Mouse (Mus musculus) heart, postnatal 14 days (tissue): Measurements from ENCODE around the gene Gm9573. TPM values are rescaled to one million over a fixed set of nuclear protein-coding genes. Genes with fewer than 3 reads are reported as not detected.
A peak's percentile ranks its signal among the peaks of the same experiment; 100 is the strongest.

Experiments used
- DNase-seq, 2 experiments: peaks; one replicate each; pipeline ENCODE4 v3.0.0; 2021 to 2022
- intact Hi-C: fragments of 180-260 bp; cut with DNase I; formaldehyde crosslinking; loops from one replicate; pipeline ENCODE4 v1.15.1; 2025
- long read RNA-seq, 2 experiments: library from polyadenylated mRNA; stranded (forward); transcript quantifications; one replicate each; pipeline ENCODE4 v2.0.0; 2021
- total RNA-seq, 2 experiments: library from RNA; stranded (reverse); gene quantifications; 2 replicates each; pipeline ENCODE4 v1.2.3; 2021

Gm9573 gene
- total RNA-seq = not detected
- long read RNA-seq, experiment 1 = 0 reads
- long read RNA-seq, experiment 2 = 0 reads

DNA sequence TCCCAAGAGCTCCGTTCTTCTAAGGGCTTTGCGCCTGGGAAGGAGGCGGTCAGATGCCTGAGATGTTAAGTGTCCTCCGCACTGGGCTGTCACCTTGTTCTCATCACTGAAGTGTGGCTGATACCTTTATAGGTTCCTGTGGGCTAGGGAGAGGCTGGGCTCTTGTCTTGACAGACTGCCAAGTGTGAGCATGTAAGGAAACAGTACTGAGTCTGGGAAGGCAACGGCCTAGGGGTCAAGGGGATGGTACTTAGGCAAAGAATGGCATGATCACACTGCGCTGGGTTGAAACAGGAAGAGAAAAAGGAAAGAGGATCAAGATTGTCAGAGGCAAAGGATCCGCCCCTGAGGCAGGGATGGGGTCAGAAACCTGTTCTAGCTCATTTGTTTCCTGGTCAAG lies at the start of gene Gm9573:
TSS of gene Gm9573 (minus strand) at position 101 of the 400 bp plus-strand sequence.
- intact Hi-C loops = no loop called here
- DNase-seq = no peak

DNA sequence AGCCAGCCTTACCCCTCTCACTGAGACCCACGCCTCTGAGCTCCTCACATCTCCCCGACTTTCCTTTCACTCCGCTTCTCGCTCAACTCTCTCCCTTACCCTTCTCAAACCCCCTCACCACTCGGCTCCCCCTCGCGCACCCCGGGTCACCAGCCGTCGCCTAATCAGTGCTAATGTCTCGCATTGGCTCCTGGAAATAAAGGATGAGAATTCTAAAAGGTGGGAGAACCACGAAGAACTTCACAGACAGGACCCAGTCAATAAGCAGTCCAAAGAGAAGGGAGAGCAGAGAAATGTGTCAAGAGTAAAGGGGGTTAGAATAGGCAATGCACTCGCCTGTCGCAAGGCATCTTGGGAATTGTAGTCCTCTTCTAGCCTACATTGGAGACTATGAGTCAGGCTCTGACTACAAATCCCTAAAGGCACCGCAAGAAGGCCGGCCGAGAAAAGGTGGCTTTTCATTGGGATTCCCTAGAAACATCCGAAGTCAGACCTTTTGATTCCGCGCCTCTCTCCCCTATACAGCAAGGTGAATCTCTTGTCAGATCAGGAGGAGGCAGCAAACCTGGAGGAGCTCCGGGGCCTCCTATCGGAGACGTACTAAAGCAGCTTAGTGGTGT lies 47.1 kb upstream of the Gm9573 start, which contains the start of gene Gtf2h4:
TSS of gene Gtf2h4 (minus strand) at position 324 of the 620 bp plus-strand sequence.
- peak; percentile 82 to 91 for DNase-seq
- intact Hi-C loops = no loop called here

DNA sequence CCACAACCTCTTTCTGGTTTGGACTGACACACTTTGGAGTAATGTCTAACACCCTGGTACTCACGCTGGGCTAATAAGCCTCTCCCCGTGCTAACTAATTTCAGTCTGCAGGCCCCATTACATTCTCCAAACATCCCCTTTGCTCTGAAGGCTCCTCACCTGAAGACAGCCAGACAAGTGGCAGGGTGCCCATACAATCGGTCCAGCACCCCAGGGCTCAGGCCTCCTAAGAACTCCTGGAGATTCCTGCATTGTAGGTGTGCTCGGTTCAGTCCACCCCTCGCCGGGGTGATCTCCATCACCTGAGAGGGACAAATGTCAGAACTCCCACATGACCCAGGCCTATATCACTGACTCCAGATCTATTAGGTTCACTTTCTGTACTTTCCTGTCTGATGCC lies 46.1 kb upstream of the Gm9573 start:
- no peak for DNase-seq
- intact Hi-C loops = no loop called here

DNA sequence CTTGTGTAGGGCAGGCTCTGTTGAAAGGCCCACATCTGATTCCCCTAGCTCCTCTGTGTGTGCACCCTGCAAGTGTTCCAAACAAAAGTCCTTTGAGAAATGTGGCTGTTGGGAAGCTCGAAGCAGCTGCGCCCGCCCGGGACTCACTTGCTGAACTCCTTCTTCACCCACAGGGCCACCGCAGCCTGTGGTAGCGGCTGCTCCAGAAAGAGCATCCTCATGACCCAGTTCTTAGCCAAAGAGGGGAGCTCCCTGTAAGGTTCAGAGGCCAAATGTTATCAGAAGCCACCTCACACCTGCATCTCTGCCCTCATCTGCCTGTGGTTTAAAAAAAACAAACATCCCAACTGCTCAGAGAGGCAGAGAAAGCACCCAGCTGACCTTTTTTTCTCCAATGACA lies 45.4 kb upstream of the Gm9573 start:
- intact Hi-C loops = no loop called here
- DNase-seq = no peak

DNA sequence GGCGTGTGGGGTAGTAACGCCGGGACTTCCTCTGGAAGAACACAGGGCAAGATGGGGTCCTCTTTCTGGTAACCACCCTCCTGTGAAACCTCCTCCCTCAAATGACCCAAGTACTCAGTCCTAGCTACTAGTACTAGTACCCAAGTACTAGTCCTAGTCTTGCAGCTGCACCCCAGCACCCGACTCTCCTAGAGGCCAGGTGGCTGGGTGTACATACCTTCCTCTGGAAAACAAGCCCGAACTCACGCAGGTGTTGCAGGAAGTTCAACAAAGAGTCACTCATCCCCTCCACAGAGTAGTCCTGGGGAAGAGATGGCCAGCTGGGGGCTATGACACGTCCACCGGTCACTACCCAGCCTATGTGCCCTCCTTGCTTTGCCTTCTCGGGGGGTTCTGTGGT lies 43.3 kb upstream of the Gm9573 start:
- intact Hi-C loops = no loop called here
- DNase-seq = no peak

DNA sequence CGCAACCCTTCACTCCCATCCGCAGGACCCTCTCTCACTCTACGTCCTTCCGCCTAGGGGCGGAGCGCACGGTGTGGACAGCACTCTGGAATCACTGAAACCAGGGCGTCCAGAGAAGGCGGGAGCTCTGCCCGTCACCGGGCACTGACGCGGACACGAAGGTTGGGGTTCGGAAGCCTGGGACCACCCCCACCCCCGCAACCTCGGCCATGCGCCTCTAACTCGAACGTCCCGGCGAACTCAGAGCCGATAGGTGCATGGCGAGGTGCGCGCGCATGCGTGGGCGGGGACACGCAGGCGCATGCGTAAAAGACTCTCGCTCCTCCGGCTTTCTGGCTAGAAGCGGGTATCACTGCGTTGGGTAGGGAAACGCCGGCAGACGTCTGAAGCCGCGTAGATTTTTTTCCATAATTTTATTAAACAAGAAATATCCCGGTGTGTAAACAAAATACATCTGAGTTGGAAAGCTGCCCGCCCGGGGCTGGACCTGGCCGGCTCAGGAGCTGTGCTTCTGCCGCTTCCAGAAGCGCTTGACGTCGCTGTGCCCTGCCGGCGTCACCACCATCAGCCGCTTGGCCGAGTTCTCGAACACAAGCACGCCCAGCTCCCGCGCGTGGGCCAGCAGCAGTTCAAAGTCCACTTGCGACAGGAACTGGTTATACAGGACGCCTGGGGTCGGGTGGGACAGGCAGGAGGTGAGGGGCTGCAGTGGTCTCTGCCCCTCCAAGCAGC lies 41.1 kb upstream of the Gm9573 start, which contains the start of gene Vars2:
TSS of gene Vars2 (minus strand) at position 259 of the 732 bp plus-strand sequence.
- DNase-seq = peak; percentile 98 to 99
- intact Hi-C loops = no loop called here

DNA sequence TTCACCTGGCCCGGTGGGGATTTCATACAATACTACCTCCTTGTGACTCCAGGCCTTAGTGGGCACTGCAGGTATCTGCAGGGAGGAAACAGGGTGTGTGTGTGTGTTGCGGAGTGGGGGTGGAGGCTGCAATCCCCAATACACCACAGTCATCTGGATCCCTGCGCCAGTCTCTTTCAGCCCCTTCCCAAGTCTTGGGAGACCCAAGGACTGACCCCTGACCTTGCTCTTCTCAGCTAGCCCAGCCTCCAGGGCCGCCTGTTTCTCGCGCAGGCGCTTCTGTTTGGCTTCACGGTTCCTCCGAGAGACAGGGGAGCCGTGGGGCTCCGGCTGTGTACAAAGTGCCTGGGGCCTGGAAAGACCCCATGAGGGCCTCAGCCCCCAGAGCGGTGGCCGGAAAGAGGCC lies 40.4 kb upstream of the Gm9573 start:
- intact Hi-C loops = no loop called here
- no peak for DNase-seq

DNA sequence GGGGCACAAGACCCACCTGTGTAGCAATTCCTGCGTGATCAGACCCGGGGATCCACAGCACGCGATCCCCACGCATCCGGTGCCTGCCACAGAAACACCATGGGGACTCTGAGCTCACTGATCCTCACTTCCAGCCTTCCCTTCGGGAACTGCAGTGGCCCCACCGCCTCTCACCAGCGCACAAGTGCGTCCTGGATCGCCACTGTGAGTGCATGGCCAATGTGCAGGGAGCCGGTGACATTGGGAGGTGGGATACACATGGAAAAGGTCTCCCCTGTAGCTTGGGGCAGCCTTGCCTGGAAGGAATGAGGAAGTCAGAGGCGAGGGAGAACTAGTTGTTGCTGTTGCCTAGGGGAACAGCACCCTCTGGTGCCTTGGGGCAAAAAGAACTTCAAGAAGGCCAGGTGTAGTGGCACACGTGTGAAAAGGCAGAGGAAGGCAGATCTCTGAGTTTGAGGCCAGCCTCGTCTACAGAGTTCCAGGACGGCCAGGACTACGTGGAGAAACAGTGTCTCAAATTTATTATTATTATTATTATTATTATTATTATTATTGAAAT lies 39.6 kb upstream of the Gm9573 start:
- DNase-seq = peak in 1 of 2 experiments; percentile 21
- intact Hi-C loops = no loop called here

DNA sequence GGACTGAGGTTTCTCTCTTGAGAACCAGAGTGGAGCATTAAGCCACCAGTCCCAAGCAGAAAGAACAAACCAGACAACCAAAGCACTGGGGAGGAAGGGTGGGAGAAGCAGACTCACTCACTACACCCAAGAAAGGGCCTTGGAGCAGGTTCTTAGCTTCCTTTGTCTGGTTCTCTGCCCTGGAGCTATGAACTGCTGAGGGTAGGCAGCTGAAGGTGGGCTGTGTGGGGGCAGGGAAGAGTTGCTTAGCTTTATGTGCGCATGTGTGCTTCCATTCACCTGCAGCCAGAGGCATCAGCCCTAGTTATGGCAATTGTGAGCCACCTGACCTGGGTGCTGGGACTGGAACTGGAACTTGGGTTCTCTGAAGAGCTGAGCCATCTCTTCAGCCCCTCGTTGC lies 26.6 kb upstream of the Gm9573 start:
- intact Hi-C loops = no loop called here
- DNase-seq = no peak

DNA sequence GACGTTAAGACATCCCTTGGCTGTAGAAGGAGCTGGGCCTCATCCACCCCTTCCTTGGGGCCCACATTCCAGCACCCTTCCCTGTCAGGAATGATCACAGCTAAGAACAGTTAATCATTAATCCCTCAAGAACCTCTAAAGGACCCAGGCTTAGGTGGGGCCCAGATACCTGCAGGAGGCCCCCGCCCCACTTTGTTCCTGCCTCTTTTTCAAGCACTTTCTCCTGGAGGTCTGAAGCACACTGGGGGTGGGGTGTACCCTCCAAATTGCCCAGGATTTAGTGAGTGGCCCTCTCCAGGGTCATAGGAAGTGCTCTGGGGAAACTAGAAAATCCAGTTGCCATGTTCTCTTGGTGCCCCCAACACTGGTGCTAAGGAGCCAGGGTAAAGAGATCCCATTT lies 23.0 kb upstream of the Gm9573 start:
- intact Hi-C loops = no loop called here
- no peak for DNase-seq

DNA sequence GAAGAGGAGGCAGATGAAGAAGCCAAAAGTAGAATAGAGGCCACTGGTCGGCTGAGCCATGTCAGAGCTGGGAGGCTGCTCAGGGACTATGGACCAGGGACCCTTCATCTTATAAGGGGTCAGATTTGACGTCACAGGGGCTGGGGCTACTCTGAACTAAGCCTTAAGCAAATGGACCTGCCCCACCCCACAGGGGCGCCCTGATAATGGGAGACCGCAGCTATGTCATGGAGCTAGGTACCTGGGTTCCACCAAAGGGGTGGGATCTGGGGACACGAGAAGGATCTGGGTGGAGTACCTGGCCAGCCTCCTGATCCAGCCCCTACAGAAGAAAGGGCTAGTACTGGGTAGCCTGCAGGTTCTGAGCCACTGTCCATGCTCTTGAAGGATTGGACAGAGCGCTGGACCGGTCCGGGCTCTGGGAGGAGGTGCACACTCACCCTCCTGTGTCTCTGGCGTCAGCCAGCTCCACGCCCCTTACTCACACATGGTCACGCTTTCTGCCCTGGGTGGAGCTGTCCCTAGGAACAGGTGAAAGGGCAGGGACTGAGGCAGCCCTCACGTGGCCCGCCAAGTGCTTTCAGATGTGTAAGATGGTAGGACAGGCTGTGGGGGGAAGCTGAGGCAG lies 17.3 kb upstream of the Gm9573 start, which contains the start of gene Mucl3:
TSS of gene Mucl3 (minus strand) at position 87 of the 628 bp plus-strand sequence.
- intact Hi-C loops = no loop called here

DNA sequence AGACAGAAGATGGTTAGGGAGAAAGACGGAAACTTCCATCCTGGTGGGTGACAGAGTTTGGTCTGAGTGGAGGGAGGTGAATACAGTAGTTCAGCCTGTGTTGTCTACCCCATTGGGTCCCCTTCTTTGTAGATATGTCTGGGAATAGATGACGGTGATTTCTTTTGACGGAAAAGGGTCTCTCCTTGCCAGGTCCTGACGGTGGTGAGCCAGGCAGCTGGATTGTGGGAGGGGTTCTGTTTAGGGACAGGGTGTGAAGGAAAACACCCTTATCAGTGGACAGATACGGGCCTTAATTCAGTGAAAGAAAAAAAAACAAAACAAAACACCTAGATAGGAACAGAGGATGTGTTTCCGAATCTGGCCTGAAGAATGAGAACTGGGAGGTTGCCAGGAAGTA lies 12.9 kb upstream of the Gm9573 start:
- intact Hi-C loops = no loop called here
- DNase-seq = no peak

More for the DNA sequence above, 17.3 kb upstream of the Gm9573 start, which contains the start of gene Mucl3:
- DNase-seq = no peak

DNA sequence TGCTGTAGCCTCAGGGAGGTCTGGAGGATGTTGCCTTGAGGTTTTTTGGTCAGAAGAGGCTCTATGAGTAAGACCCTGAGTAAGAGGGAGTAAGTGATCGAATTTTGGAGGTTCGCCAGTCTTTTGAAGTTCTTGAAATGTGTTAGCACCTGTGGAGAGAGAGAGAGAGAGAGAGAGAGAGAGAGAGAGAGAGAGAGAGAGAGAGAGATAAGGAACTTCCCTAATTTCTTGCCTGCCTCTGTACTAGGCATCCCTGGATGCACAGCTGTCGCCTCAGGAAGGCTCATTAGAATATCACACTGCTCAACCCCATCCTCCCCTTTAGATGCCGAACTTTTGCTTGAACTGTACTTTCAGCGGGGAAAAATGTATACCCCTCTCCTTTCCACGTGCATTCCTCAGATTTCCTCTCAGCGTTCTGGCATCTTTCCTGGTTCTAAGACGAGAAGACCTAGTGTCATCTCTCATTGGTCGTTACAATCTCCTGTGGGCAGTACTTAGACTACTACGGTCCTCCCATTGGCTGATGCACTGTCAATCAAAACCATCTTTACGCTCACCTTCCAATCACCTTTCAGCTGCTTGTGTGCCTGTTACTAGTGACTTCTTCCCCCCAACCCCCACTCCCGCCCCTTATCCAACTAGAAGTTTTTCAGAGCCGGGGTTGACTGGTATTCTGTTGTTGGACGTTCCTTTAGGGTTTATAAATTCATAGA lies 12.2 kb upstream of the Gm9573 start:
- intact Hi-C loops = no loop called here
- DNase-seq = peak; percentile 65 to 78

DNA sequence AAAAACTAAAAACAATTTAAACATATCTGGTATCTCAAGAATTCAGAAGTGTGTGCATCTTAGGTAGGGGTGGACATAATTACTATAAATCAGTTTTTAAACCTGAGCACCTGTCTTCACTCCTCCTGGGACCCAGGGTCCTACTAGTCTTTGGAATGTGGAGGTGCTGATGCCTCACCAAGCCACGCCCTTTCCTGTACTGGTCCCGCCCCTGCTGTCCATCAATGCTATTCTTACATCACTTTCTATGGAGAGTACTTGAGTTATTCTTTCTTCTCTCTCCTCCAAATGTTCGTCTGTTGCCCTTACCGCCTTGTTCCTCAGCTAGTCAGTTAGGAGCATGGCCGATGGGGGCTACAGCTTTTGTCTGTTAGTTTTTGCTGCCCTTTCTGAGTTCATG lies 9.9 kb upstream of the Gm9573 start:
- intact Hi-C loops = loop anchor here (1.0 kb wide), 1 partner anchor 89 kb away; no protein-coding TSS in a partner anchor
- DNase-seq = peak in 1 of 2 experiments; percentile 37

DNA sequence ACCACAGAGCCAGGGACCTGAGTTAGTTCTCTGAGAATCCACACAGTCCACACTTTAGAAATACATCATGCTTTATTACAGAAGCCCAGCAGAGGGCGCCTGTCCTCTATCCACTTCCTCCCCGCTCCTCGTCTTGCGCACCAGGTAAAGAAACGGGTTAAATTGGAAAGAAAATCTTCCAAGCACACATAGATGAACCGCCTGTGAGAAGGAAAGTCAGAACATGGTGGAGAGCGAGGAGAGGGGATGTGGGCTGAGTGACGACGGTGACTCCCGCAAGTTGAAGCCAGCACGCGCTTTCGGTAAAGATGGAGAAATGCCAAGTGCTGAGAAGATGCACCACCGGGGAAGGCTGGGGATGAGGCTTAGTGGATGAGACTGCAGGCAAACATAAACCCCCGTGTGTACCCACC lies 9.3 kb upstream of the Gm9573 start:
- DNase-seq = peak; percentile 71 to 76
- intact Hi-C loops = loop anchor here (1.0 kb wide), 1 partner anchor 90 kb away; no protein-coding TSS in a partner anchor

DNA sequence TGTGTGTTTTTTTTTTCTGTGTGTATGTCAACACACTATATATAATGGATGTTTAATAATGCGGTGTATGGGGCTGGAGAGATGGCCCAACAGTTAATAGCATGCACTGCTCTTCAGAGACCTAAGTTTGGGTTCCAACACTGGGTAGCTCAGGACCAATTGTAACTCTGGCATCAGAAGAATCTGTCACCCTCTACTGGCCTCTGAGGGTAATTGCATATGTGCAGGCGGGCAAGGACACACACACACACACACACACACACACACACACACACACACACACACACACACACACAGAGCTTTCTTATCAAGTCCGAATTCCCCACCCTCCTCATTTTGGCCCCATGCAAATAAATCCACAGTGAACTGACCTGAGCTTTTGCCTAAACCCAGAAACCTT lies 8.8 kb upstream of the Gm9573 start:
- intact Hi-C loops = no loop called here
- DNase-seq = no peak

DNA sequence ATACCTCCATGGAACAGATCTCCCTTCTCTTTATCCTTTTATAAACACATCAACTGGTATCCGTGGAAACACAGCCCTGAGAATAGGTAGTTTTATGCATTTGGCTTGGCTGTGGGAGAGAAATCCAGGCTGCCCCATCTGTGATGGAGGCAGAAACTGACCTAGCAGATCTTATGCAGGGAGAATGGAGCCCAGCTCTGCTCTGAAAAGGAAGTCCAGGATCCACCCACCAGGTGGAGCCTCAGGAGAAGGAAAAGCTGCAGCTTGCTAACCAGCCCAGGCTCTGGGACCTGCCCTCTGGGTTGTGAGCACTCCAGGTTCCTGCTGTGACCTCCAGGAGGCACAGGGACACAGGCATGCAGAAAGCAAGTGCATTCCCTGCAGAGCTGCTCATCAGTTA lies 7.6 kb upstream of the Gm9573 start:
- peak; percentile 16 to 44 for DNase-seq
- intact Hi-C loops = no loop called here

DNA sequence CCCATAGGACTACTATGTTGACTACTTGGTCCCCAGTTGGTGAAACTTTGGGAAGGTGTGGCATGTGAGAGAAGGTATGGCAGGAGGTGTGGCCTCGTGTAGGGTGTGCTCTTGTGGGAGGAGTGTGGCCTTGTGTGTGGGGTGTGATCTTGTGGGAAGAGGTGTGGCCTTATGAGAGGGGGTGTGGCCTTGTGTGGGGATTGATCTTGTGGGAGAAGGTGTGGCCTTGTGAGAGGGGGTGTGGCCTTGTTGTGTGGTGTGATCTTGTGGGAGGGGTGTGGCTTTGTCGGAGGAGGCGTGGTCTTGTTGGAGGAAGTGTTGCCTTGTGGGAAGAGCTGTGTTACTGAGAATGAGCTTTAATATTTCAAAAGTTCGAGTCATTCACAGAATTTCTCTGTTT lies 9.3 kb downstream of the Gm9573 start:
- no peak for DNase-seq
- intact Hi-C loops = no loop called here

DNA sequence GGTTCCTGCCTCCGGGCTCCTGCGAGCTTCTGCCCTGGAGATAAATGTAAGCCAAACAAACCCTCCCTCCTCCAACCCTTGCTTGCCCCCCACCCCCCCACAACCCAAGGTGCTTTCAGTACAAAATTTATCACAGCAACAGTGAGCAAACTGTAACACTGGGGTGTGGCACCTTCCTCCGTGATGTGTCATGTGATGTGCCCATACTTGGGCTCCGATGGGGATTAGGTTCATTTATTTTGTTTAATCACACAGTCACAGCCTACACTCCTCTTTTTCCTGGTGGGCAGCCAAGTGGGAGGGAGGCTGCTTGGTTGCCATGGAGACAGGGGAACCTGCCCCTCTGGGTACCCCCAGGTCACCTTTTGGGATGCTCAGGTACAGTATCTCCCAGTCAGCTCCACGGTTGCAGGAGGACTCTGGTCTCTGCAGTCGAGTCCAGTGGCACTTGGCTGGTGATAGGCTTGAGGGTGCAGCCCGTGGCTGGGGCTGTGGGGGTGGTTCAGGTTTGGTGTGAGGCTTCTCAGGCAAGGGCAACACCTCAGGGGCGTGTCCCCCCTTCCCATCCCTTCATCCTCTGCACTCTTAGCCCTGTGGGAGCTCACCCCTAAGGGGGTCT lies 24.6 kb downstream of the Gm9573 start:
- intact Hi-C loops = no loop called here
- no peak for DNase-seq

DNA sequence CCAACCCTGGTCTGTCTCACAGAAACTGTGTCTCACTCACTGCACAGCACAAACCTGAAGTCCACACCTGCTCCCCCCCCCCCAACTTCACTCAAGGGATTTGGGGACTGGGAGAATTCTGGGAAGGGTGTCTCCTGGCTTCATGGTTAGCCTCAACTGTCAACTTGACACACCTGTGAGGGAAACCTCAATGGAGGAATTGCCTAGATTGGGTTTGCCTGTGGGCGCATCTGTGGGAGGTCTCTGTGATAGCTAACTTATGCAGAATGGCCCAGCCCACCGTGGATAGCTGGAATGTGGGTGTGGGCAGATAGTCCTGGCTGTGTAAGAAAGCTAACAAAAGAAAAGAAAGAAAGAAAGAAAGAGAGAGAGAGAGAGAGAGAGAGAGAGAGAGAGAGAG lies 25.2 kb downstream of the Gm9573 start, which contains the start of gene Sfta2:
TSS of gene Sfta2 (plus strand) at position 301 of the 400 bp plus-strand sequence.
- intact Hi-C loops = no loop called here
- no peak for DNase-seq
